Mouse (Mus musculus) embryonic facial prominence, embryonic 15.5 days (tissue): ENCODE results near the gene Ttc12. TPM values are rescaled to one million over a fixed set of nuclear protein-coding genes. Genes with fewer than 3 reads are reported as not detected.

Experiments
- ATAC-seq: fragments of 200-750 bp; cut with Nextera tagmentation; 2 replicates; pipeline ENCODE4 v1.8.0; 2017; ENCODE audit warnings: low read depth, moderate TSS enrichment; ENCODE audit not compliant: insufficient number of reproducible peaks, low FRiP score, low TSS enrichment
- H3K27ac ChIP-seq: fragments of 300-500 bp; sonication (generic); replicated peaks from 2 replicates; pipeline ENCODE4 v1.5.1; 2015; ENCODE audit warnings: mild to moderate bottlenecking, inconsistent platforms
- H3K27me3 ChIP-seq: fragments of 300-500 bp; sonication (generic); 2 replicates; pipeline ENCODE4 v1.6.1; 2015; ENCODE audit warnings: inconsistent platforms
- H3K36me3 ChIP-seq: fragments of 300-500 bp; sonication (generic); 2 replicates; pipeline ENCODE4 v1.6.1; 2015; ENCODE audit warnings: mild to moderate bottlenecking, inconsistent platforms
- H3K4me1 ChIP-seq: fragments of 300-500 bp; sonication (generic); 2 replicates; pipeline ENCODE4 v1.6.1; 2015; ENCODE audit warnings: inconsistent platforms
- H3K4me2 ChIP-seq: fragments of 300-500 bp; sonication (generic); replicated peaks from 2 replicates; pipeline ENCODE4 v1.6.1; 2015; ENCODE audit warnings: mild to moderate bottlenecking, inconsistent platforms
- H3K4me3 ChIP-seq: fragments of 300-500 bp; sonication (generic); replicated peaks from 2 replicates; pipeline ENCODE4 v1.5.1; 2015; ENCODE audit warnings: mild to moderate bottlenecking, inconsistent platforms
- H3K9ac ChIP-seq: fragments of 300-500 bp; sonication (generic); 2 replicates; pipeline ENCODE4 v1.6.1; 2015; ENCODE audit warnings: inconsistent platforms
- H3K9me3 ChIP-seq: fragments of 300-500 bp; sonication (generic); replicated peaks from 2 replicates; pipeline ENCODE4 v1.6.1; 2016; ENCODE audit warnings: inconsistent platforms
- WGBS: fragments of 180-500 bp; shearing (Covaris S2); methylation state at CpG from one replicate; pipeline ENCODE4 v1.1.7; 2015; 5-methylcytosine and 5-hydroxymethylcytosine counted together
- polyA plus RNA-seq: library from polyadenylated mRNA; unstranded; fragments of >200 nt; fragmentation: Nextera tagmentation; extraction: Ambion mirVana; gene quantifications from 2 replicates; pipeline ENCODE4 v1.2.1, GENCODE M21; 2015

The Ttc12 gene
- polyA plus RNA-seq, result 3.2 and 3.9 TPM in 2 replicates

DNA sequence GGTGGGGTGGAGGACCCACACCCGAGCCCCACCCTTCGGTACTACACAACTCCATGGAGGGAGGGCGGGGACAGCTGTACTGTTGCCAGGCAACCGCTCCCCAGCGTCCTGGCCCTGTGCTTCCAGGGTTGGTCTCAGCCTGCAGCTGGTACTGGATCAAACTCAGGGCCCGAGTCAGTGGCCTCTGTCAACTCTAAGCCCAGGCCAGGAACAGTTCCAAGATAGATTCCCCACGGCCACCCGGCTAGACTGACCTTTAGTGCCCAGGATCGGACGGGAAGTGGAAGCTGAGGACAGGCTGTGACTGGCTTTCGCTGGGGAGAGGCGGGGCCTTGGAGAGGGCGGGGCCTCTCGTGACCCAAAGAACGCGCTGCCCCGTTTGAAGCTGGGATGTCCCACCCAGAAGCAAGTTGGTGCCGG is at the start of gene Ttc12:
TSS of gene Ttc12 (minus strand) at position 334 of the 420 bp plus-strand sequence.
- peaks cover 40% of the 10 kb centered on the region for H3K4me1 ChIP-seq
- H3K27ac ChIP-seq, result no peak within 1 kb of the TSS; the same call in 1 of the 2 replicates
- no peaks in the 10 kb centered on the region for H3K9me3 ChIP-seq
- peak; percentile 74 for ATAC-seq
- under 1% methylated on average over 18 of the region's 18 CpGs for WGBS
- no peaks in the 10 kb centered on the region for H3K36me3 ChIP-seq
- peak within 1 kb of the TSS; percentile 40 for H3K9ac ChIP-seq
- H3K4me2 ChIP-seq, result peak within 1 kb of the TSS; percentile 91
- peak within 1 kb of the TSS; percentile 57 for H3K4me3 ChIP-seq
- H3K27me3 ChIP-seq, result peaks cover 7% of the 10 kb centered on the region

DNA sequence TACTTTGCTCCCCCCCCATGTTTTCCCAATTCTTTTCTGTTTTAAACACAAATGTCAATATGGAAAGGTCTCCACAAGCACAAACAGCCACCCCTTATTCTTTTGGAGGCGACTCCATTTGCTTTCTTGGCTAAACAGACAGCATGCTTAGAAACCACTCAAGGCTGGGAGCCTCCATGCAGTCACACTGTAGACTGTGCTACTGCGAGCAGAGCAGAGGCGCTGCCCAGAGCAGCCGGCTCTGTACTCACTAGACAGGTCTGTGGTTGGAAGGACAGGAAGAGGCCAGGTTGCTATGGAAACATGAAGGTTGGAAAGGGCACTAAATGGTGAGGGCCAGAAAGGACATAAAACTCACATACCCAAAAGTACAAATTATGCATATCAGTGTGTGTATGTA is 48.9 kb upstream of the Ttc12 start:
- no peak overlapping the region for H3K27ac ChIP-seq
- H3K4me2 ChIP-seq, result no peak overlapping the region
- H3K9ac ChIP-seq, result no peak overlapping the region
- no peaks in the 10 kb centered on the region for H3K36me3 ChIP-seq
- no peak for ATAC-seq
- H3K4me1 ChIP-seq, result peaks cover 7% of the 10 kb centered on the region
- H3K4me3 ChIP-seq, result no peak overlapping the region
- no peaks in the 10 kb centered on the region for H3K27me3 ChIP-seq
- no peaks in the 10 kb centered on the region for H3K9me3 ChIP-seq
- 56% methylated on average over 4 of the region's 4 CpGs for WGBS

DNA sequence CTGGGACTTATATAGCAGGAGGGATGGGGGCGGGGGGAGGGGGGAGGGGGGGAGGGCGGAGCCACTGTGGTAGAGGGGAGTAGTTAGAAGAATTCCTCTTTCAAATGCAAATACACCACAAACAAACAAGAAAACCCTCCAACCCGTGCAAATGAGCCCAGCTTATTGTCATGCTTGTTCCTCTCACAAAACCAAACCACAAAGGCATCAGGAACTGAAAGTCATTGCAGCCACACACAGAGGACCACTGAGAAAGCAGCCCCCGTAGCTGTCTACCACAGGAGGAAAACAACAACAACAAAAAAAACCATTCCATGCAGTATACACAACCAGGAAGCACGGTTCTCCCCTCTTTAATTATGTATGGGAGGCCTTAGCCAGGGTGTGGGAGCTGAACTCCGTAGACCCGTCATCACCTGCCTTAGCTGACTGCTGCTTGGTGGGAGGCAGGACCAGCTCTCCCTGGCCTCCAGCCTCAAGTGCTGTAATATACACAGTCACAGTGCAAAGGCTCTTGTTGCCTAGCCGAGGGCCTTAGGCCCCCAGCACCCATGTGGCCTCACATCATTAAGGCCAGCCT is 48.0 kb upstream of the Ttc12 start:
- Histone ChIP-seq H3K4me1 (peaks cover 7% of the 10 kb centered on the region), H3K9me3 (no peaks in the 10 kb centered on the region), H3K27me3 (no peaks in the 10 kb centered on the region), H3K9ac (no peak overlapping the region), H3K27ac (no peak overlapping the region), H3K36me3 (no peaks in the 10 kb centered on the region), H3K4me2 (no peak overlapping the region), H3K4me3 (no peak overlapping the region)
- 23% methylated on average over 8 of the region's 8 CpGs for WGBS
- peak; percentile 39; the same call in 1 of the 2 replicates for ATAC-seq

DNA sequence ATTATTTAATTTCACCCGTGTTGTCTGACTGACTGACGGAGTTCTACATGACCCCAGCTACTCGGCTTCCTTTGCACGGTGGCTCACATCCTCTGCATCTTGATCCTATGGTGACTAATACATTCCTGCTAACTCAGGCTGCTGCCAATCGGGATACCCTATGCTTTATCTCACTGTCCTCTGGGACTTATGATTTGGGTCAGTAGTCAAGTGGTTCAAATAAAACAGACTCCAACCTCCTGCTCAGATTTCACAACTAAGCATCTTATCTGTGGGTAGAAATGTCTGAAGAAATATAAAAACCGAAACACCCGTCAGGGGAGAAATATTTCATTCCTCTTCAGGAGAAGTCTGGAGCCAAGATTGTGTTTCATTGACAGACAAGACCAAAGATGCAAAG is 47.4 kb upstream of the Ttc12 start:
- Histone ChIP-seq H3K27me3 (no peaks in the 10 kb centered on the region), H3K4me1 (peaks cover 7% of the 10 kb centered on the region), H3K9me3 (no peaks in the 10 kb centered on the region), H3K36me3 (peaks cover 3% of the 10 kb centered on the region; the same call in 1 of the 2 replicates), H3K9ac (no peak overlapping the region), H3K4me3 (no peak overlapping the region), H3K27ac (no peak overlapping the region), H3K4me2 (no peak overlapping the region)
- ATAC-seq, result no peak
- WGBS, result 47% methylated on average over 7 of the region's 7 CpGs

DNA sequence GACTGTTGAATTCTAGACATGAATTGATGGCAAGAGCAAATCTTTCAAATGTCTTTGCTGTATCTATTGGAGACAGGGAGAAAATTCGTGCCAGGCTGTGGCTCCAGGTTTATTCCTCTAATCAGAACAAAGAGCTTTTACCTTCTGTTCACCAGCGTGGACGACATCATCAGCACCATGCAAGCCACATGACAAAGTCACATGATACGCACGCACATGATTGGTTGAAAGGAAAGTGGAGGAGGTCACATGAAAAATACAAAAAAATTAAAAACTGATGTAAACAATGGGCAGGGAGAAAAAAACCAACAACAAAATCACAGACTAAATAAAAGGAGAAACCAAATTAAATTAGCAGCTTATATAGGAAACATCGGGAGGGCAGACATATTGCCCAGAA is 45.8 kb upstream of the Ttc12 start:
- H3K9me3 ChIP-seq, result no peaks in the 10 kb centered on the region
- no peak overlapping the region for H3K27ac ChIP-seq
- peaks cover 8% of the 10 kb centered on the region; the same call in 1 of the 2 replicates for H3K36me3 ChIP-seq
- no peak overlapping the region for H3K9ac ChIP-seq
- H3K4me3 ChIP-seq, result no peak overlapping the region
- no peaks in the 10 kb centered on the region for H3K27me3 ChIP-seq
- 85% methylated on average over 6 of the region's 6 CpGs for WGBS
- H3K4me2 ChIP-seq, result no peak overlapping the region
- H3K4me1 ChIP-seq, result peaks cover 7% of the 10 kb centered on the region
- no peak for ATAC-seq

DNA sequence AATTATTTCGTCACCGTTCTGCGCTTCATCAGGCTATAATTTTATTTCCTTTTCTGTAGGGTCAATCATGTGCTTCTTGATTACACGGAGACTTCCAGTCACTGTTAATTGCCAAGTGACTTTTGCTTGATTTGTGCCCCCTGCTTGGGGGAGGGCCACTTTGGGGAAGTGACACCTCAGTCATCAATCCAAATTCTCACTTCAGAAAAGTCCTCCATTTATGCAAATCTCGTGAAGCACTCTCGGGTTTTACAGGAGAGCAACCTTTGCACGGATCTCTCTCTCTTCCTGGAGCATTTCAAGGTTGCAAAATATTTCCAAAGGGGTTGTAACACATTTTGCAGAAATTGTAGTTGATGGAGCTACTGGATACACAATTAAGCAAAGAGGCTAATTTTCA is 45.2 kb upstream of the Ttc12 start:
- Histone ChIP-seq H3K4me1 (peaks cover 7% of the 10 kb centered on the region), H3K9ac (no peak overlapping the region), H3K27me3 (no peaks in the 10 kb centered on the region), H3K4me2 (no peak overlapping the region), H3K9me3 (no peaks in the 10 kb centered on the region), H3K4me3 (no peak overlapping the region), H3K27ac (no peak overlapping the region), H3K36me3 (peaks cover 8% of the 10 kb centered on the region; the same call in 1 of the 2 replicates)
- WGBS, result 67% methylated on average over 7 of the region's 7 CpGs
- no peak for ATAC-seq

DNA sequence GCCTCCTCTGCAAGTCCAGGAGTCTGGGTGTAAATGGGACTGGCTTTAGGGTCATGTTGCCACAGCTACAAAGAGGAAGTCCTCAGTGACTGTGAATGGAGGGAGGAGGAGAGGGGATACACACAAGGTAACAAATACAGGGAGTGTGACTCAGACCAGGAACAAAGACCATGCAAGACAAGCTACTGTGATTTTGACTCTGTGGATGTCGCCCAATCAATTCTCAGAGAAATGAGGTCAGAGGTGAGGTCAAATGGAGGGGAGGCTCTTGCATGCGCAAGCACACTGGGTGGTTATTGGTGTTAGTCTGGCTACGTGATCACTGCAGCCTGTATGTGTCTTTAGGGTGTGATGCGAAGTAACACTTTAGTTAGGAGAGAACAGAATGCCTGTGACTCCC is 44.7 kb upstream of the Ttc12 start:
- Histone ChIP-seq H3K27ac (no peak overlapping the region), H3K9me3 (no peaks in the 10 kb centered on the region), H3K27me3 (no peaks in the 10 kb centered on the region), H3K4me3 (no peak overlapping the region), H3K9ac (no peak overlapping the region), H3K4me1 (peaks cover 7% of the 10 kb centered on the region), H3K4me2 (no peak overlapping the region), H3K36me3 (peaks cover 8% of the 10 kb centered on the region; the same call in 1 of the 2 replicates)
- no peak for ATAC-seq
- WGBS, result 79% methylated on average over 4 of the region's 4 CpGs

DNA sequence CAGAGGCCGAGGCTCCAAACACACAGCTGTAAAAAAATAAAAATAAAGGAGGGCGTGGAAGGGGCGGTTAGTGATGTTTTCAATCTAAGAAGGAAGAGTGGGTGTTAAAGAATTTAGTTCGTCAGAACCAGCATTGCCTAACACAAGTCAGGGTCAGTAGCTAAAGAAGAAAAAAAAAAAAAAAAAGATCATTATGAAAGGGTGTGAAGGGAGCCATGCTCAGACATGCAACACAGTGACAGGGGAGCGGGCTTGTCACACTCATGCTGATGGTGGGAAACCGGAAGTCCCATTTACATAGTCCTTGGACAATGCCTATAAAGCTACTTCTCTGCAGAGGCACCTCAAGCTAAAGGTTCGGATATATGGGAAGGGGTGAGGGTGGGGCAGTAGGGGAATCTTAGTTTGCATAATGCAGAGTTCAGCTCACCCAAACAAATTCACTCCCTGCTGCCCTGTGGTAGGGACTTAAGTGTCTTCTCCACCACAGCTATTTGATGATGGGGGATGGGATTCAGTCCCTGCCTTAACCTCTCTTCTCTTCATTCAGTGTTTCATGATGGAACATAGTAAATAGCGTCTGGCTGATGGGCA is 43.4 kb upstream of the Ttc12 start:
- WGBS, result 68% methylated on average over 8 of the region's 8 CpGs

DNA sequence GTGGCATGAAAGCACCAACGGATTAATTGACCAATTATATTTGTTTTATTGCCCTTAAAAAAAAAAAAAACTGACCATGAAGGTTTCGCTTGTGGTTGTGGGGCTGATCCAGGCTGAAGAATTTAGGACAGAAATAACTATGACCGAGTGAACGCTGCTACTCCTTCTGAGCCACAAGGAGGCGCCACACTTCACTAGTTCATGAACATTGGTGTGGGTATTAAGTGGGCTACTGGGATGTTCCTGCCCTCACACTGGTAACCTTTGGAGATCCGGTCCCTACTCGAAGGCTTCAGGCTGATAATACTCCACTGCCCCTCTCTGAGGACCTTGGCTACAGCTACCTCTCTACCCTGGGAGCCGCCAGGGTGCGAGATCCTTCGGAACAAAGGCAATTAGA is 42.9 kb upstream of the Ttc12 start:
- WGBS, result 68% methylated on average over 10 of the region's 10 CpGs
- no peak overlapping the region for H3K27ac ChIP-seq
- H3K4me2 ChIP-seq, result no peak overlapping the region
- H3K36me3 ChIP-seq, result peaks cover 8% of the 10 kb centered on the region; the same call in 1 of the 2 replicates
- H3K4me3 ChIP-seq, result no peak overlapping the region
- no peaks in the 10 kb centered on the region for H3K9me3 ChIP-seq
- no peaks in the 10 kb centered on the region for H3K27me3 ChIP-seq
- H3K4me1 ChIP-seq, result peaks cover 4% of the 10 kb centered on the region; the same call in 1 of the 2 replicates
- no peak overlapping the region for H3K9ac ChIP-seq
- ATAC-seq, result no peak

More for the DNA sequence above, 43.4 kb upstream of the Ttc12 start:
- ATAC-seq, result no peak
- peaks cover 8% of the 10 kb centered on the region for H3K4me1 ChIP-seq
- no peak overlapping the region for H3K4me3 ChIP-seq
- H3K36me3 ChIP-seq, result peaks cover 8% of the 10 kb centered on the region; the same call in 1 of the 2 replicates
- H3K27ac ChIP-seq, result no peak overlapping the region
- H3K9ac ChIP-seq, result no peak overlapping the region
- H3K9me3 ChIP-seq, result no peaks in the 10 kb centered on the region
- H3K4me2 ChIP-seq, result no peak overlapping the region
- no peaks in the 10 kb centered on the region for H3K27me3 ChIP-seq

DNA sequence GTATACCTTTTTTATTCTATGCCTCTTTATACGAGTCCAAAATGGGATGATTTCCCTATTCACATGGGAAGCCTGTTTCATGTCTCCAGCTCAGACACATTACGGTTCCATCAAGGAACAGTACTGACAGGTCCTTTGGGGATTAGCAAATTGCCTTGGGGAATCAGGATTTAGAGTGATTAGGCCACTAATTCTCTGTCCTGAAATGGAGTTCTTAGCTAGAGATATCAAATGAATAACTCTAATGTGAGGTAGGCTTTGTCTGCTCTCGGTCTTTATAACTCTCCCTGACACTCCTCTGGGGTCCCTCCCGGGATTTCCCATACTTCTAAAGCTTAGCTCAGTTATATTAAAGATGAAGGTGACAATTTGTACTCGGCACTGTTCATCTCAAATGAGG is 42.0 kb upstream of the Ttc12 start:
- H3K4me2 ChIP-seq, result no peak overlapping the region
- H3K27ac ChIP-seq, result no peak overlapping the region
- no peak overlapping the region for H3K4me3 ChIP-seq
- 66% methylated on average over 5 of the region's 5 CpGs for WGBS
- H3K9me3 ChIP-seq, result no peaks in the 10 kb centered on the region
- no peak overlapping the region for H3K9ac ChIP-seq
- H3K36me3 ChIP-seq, result peaks cover 11% of the 10 kb centered on the region
- H3K27me3 ChIP-seq, result no peaks in the 10 kb centered on the region
- ATAC-seq, result no peak
- 0 out of 2 replicates have a peak, but pooled peaks cover 3% of the 10 kb centered on the region for H3K4me1 ChIP-seq

DNA sequence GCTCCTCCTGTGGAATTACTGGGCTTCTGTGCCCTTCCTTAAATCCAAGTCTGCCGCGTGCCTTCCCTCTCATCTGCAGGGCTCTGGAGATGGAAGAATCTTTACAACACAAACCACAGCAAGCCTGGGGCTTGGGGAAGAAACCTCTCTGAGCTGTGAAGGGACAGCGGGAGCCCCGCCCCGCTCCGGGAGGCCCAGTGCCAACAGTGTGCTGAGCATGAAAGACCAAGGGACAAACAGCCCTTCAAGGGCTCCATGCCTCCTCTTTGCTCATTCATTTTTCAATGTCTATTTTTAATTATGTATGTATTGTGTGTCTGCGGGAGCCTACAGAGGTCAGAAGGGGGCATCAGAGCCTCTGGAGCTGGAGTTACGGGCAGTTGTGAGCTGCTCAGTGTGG is 41.3 kb upstream of the Ttc12 start:
- Histone ChIP-seq H3K27me3 (no peaks in the 10 kb centered on the region), H3K9me3 (no peaks in the 10 kb centered on the region), H3K27ac (no peak overlapping the region), H3K4me3 (no peak overlapping the region), H3K9ac (no peak overlapping the region), H3K4me2 (no peak overlapping the region), H3K36me3 (peaks cover 15% of the 10 kb centered on the region), H3K4me1 (0 out of 2 replicates have a peak, but pooled peaks cover 3% of the 10 kb centered on the region)
- 66% methylated on average over 8 of the region's 8 CpGs for whole genome bisulfite sequencing
- peak; percentile 77; the same call in 1 of the 2 replicates for ATAC-seq
